Mouse (Mus musculus): ENCODE data around the gene Btbd3. TPM values are rescaled to one million over a fixed set of nuclear protein-coding genes. Genes with fewer than 3 reads are reported as not detected.

The Btbd3 gene
- polyA plus RNA-seq (2015; fragmentation: Nextera tagmentation; extraction: Ambion mirVana), result 15.9 and 19.9 TPM in 2 replicates

- Histone ChIP-seq H3K4me1 (peaks cover 30% of the 10 kb centered on the region), H3K9me3 (replicated peaks) (no peaks in the 10 kb centered on the region), H3K36me3 (ENCODE audit: poor library complexity, severe bottlenecking) (no peaks in the 10 kb centered on the region), H3K4me2 (peak within 1 kb of the TSS; percentile 77), H3K9ac (peak within 1 kb of the TSS; percentile 86), H3K27ac (peak within 1 kb of the TSS; percentile 86), H3K27me3 (no peaks in the 10 kb centered on the region), H3K4me3 (peak within 1 kb of the TSS; percentile 88)
- ATAC-seq, result peak; percentile 99
- WGBS, result under 1% methylated on average over 31 of the region's 39 CpGs
Measured at GRCm38 (mm10) chr2:138256411-138256810, at the start of gene Btbd3. Btbd3 (plus strand) TSS chr2:138256565.

- Histone ChIP-seq H3K4me2 (no peak overlapping the region), H3K27ac (no peak overlapping the region), H3K36me3 (ENCODE audit: poor library complexity, severe bottlenecking) (no peaks in the 10 kb centered on the region), H3K9ac (no peak overlapping the region), H3K27me3 (no peaks in the 10 kb centered on the region), H3K4me1 (no peaks in the 10 kb centered on the region), H3K9me3 (replicated peaks) (no peaks in the 10 kb centered on the region), H3K4me3 (no peak overlapping the region)
- no peak for ATAC-seq
- 55% methylated on average over 2 of the region's 2 CpGs for WGBS
Measured at GRCm38 (mm10) chr2:138215561-138215960, 40.8 kb upstream of the Btbd3 start.

- Histone ChIP-seq H3K4me3 (no peak overlapping the region), H3K4me2 (no peak overlapping the region), H3K27ac (no peak overlapping the region), H3K27me3 (no peaks in the 10 kb centered on the region), H3K9ac (no peak overlapping the region), H3K9me3 (replicated peaks) (no peaks in the 10 kb centered on the region), H3K4me1 (no peaks in the 10 kb centered on the region), H3K36me3 (ENCODE audit: poor library complexity, severe bottlenecking) (no peaks in the 10 kb centered on the region)
- ATAC-seq, result no peak
- 61% methylated on average over 1 of the region's 1 CpGs for WGBS
Measured at GRCm38 (mm10) chr2:138220269-138220668, 36.1 kb upstream of the Btbd3 start.

GRCm38 (mm10) chr2:138232247-138232646, 24.1 kb upstream of the Btbd3 start:
- H3K4me3 ChIP-seq, result no peak overlapping the region
- no peak overlapping the region for H3K9ac ChIP-seq
- ATAC-seq, result no peak
- H3K9me3 ChIP-seq (replicated peaks), result no peaks in the 10 kb centered on the region
- no peaks in the 10 kb centered on the region for H3K4me1 ChIP-seq
- H3K4me2 ChIP-seq, result no peak overlapping the region
- H3K27ac ChIP-seq, result no peak overlapping the region
- WGBS, result 81% methylated on average over 5 of the region's 5 CpGs
- no peaks in the 10 kb centered on the region for H3K36me3 ChIP-seq (ENCODE audit: poor library complexity, severe bottlenecking)
- no peaks in the 10 kb centered on the region for H3K27me3 ChIP-seq

- WGBS, result 83% methylated on average over 2 of the region's 2 CpGs
- H3K9ac ChIP-seq, result no peak overlapping the region
- no peak for ATAC-seq
Measured at GRCm38 (mm10) chr2:138236149-138236548, 20.2 kb upstream of the Btbd3 start.

GRCm38 (mm10) chr2:138242452-138242851, 13.9 kb upstream of the Btbd3 start:
- Histone ChIP-seq H3K4me2 (no peak overlapping the region), H3K4me3 (no peak overlapping the region), H3K9ac (no peak overlapping the region), H3K36me3 (ENCODE audit: poor library complexity, severe bottlenecking) (no peaks in the 10 kb centered on the region), H3K27ac (no peak overlapping the region), H3K27me3 (no peaks in the 10 kb centered on the region), H3K4me1 (peaks cover 7% of the 10 kb centered on the region; the same call in 1 of the 2 replicates), H3K9me3 (replicated peaks) (no peaks in the 10 kb centered on the region)
- no peak for ATAC-seq
- WGBS, result 77% methylated on average over 5 of the region's 5 CpGs

More at GRCm38 (mm10) chr2:138236149-138236548, 20.2 kb upstream of the Btbd3 start:
- Histone ChIP-seq H3K4me1 (no peaks in the 10 kb centered on the region), H3K27me3 (no peaks in the 10 kb centered on the region), H3K9me3 (replicated peaks) (no peaks in the 10 kb centered on the region), H3K27ac (no peak overlapping the region), H3K4me2 (no peak overlapping the region), H3K4me3 (no peak overlapping the region), H3K36me3 (ENCODE audit: poor library complexity, severe bottlenecking) (no peaks in the 10 kb centered on the region)

- H3K4me1 ChIP-seq, result peaks cover 7% of the 10 kb centered on the region; the same call in 1 of the 2 replicates
- WGBS, result 56% methylated on average over 2 of the region's 2 CpGs
- H3K4me3 ChIP-seq, result no peak overlapping the region
- no peak overlapping the region for H3K4me2 ChIP-seq
- H3K27ac ChIP-seq, result no peak overlapping the region
- peak; percentile 89 for ATAC-seq
- no peaks in the 10 kb centered on the region for H3K27me3 ChIP-seq
- no peaks in the 10 kb centered on the region for H3K9me3 ChIP-seq (replicated peaks)
- no peaks in the 10 kb centered on the region for H3K36me3 ChIP-seq (ENCODE audit: poor library complexity, severe bottlenecking)
- H3K9ac ChIP-seq, result no peak overlapping the region
Measured at GRCm38 (mm10) chr2:138245631-138246289, 10.6 kb upstream of the Btbd3 start.

- Histone ChIP-seq H3K27me3 (no peaks in the 10 kb centered on the region), H3K4me3 (no peak overlapping the region), H3K9me3 (replicated peaks) (no peaks in the 10 kb centered on the region), H3K9ac (no peak overlapping the region), H3K4me1 (peaks cover 7% of the 10 kb centered on the region; the same call in 1 of the 2 replicates), H3K4me2 (no peak overlapping the region), H3K27ac (no peak overlapping the region), H3K36me3 (ENCODE audit: poor library complexity, severe bottlenecking) (no peaks in the 10 kb centered on the region)
- WGBS, result 71% methylated on average over 2 of the region's 2 CpGs
- no peak for ATAC-seq
Measured at GRCm38 (mm10) chr2:138247986-138248385, 8.4 kb upstream of the Btbd3 start.

GRCm38 (mm10) chr2:138256851-138257471, 596 bp downstream of the Btbd3 start:
- under 1% methylated on average over 46 of the region's 51 CpGs for WGBS

GRCm38 (mm10) chr2:138257692-138258315, 1.4 kb downstream of the Btbd3 start:
- H3K4me2 ChIP-seq, result peak overlapping the region; percentile 77
- H3K4me1 ChIP-seq, result peaks cover 30% of the 10 kb centered on the region
- H3K36me3 ChIP-seq (ENCODE audit: poor library complexity, severe bottlenecking), result no peaks in the 10 kb centered on the region
- H3K4me3 ChIP-seq, result peak overlapping the region; percentile 88
- H3K27me3 ChIP-seq, result no peaks in the 10 kb centered on the region
- H3K9me3 ChIP-seq (replicated peaks), result no peaks in the 10 kb centered on the region
- H3K9ac ChIP-seq, result peak overlapping the region; percentile 86
- peak; percentile 25; the same call in 1 of the 2 replicates for ATAC-seq
- no peak overlapping the region for H3K27ac ChIP-seq
- 3% methylated on average over 10 of the region's 10 CpGs for WGBS

More at GRCm38 (mm10) chr2:138256851-138257471, 596 bp downstream of the Btbd3 start:
- H3K4me1 ChIP-seq, result peaks cover 30% of the 10 kb centered on the region
- peak overlapping the region; percentile 77 for H3K4me2 ChIP-seq
- ATAC-seq, result peak; percentile 78
- no peaks in the 10 kb centered on the region for H3K9me3 ChIP-seq (replicated peaks)
- no peaks in the 10 kb centered on the region for H3K27me3 ChIP-seq
- peak overlapping the region; percentile 88 for H3K4me3 ChIP-seq
- no peaks in the 10 kb centered on the region for H3K36me3 ChIP-seq (ENCODE audit: poor library complexity, severe bottlenecking)
- H3K27ac ChIP-seq, result peak overlapping the region; percentile 86
- peak overlapping the region; percentile 86 for H3K9ac ChIP-seq

- Histone ChIP-seq H3K27me3 (no peaks in the 10 kb centered on the region), H3K27ac (no peak overlapping the region), H3K9me3 (replicated peaks) (no peaks in the 10 kb centered on the region), H3K4me3 (no peak overlapping the region), H3K9ac (no peak overlapping the region), H3K4me1 (peaks cover 36% of the 10 kb centered on the region), H3K36me3 (ENCODE audit: poor library complexity, severe bottlenecking) (no peaks in the 10 kb centered on the region), H3K4me2 (no peak overlapping the region)
- WGBS, result 93% methylated on average over 7 of the region's 7 CpGs
- no peak for ATAC-seq
Measured at GRCm38 (mm10) chr2:138261140-138261539, 4.8 kb downstream of the Btbd3 start.

GRCm38 (mm10) chr2:138262885-138263284, 6.5 kb downstream of the Btbd3 start:
- Histone ChIP-seq H3K4me1 (peaks cover 44% of the 10 kb centered on the region), H3K27ac (no peak overlapping the region), H3K4me2 (no peak overlapping the region), H3K27me3 (no peaks in the 10 kb centered on the region), H3K9ac (no peak overlapping the region), H3K36me3 (ENCODE audit: poor library complexity, severe bottlenecking) (no peaks in the 10 kb centered on the region), H3K9me3 (replicated peaks) (no peaks in the 10 kb centered on the region), H3K4me3 (no peak overlapping the region)
- WGBS, result 88% methylated on average over 11 of the region's 11 CpGs
- ATAC-seq, result no peak
